Mouse (Mus musculus) megakaryocyte, embryonic 14.5 days (primary cell): ENCODE data around the gene Tmbim6. TPM values are rescaled to one million over a fixed set of nuclear protein-coding genes. Genes with fewer than 3 reads are reported as not detected.

Experiments
- H3K27me3 ChIP-seq: replicated peaks from 2 replicates; pipeline ENCODE3; 2012; ENCODE audit warnings: inconsistent platforms
- H3K36me3 ChIP-seq: replicated peaks from 2 replicates; pipeline ENCODE3; 2012; ENCODE audit warnings: low read length, inconsistent platforms, mixed read lengths
- H3K4me1 ChIP-seq: 2 replicates; pipeline ENCODE4 v1.6.1; 2012; ENCODE audit warnings: inconsistent platforms
- H3K4me3 ChIP-seq: replicated peaks from 2 replicates; pipeline ENCODE3; 2012; ENCODE audit warnings: moderate library complexity, mild to moderate bottlenecking, inconsistent platforms
- H3K9me3 ChIP-seq: 2 replicates; pipeline ENCODE4 v1.6.1; 2012; ENCODE audit warnings: inconsistent platforms
- FLI1 ChIP-seq: IDR thresholded peaks from 2 replicates; pipeline ENCODE4 v1.6.1; 2012; ENCODE audit warnings: low read length, inconsistent platforms, mixed read lengths
- GATA1 ChIP-seq: IDR thresholded peaks from 3 replicates; pipeline ENCODE4 v1.6.1; 2012; ENCODE audit warnings: mixed read lengths, low read length, inconsistent platforms, borderline replicate concordance
- polyA plus RNA-seq: library from polyadenylated mRNA; stranded (reverse); fragments of >175 nt; gene quantifications from 2 replicates; pipeline ENCODE4 v1.2.3, GENCODE M21; 2012; ENCODE audit warnings: low replicate concordance; ENCODE audit not compliant: insufficient read depth

Tmbim6 gene
- polyA plus RNA-seq, 1 experiment, result 441 TPM

GRCm38 (mm10) chr15:99364022-99364530, 28.6 kb upstream of the Tmbim6 start:
- Histone ChIP-seq H3K4me3 (no peak overlapping the region), H3K27me3 (no peaks in the 10 kb centered on the region), H3K9me3 (no peaks in the 10 kb centered on the region), H3K4me1 (peaks cover 47% of the 10 kb centered on the region), H3K36me3 (peaks cover 5% of the 10 kb centered on the region)
- TF ChIP-seq GATA1 (no peak), FLI1 (no peak)

GRCm38 (mm10) chr15:99364921-99365320, 27.8 kb upstream of the Tmbim6 start:
- H3K9me3 ChIP-seq, result no peaks in the 10 kb centered on the region
- peaks cover 49% of the 10 kb centered on the region for H3K4me1 ChIP-seq
- no peak for TF ChIP-seq FLI1
- no peak for TF ChIP-seq GATA1
- H3K36me3 ChIP-seq, result peaks cover 4% of the 10 kb centered on the region
- peak overlapping the region; percentile 24 for H3K4me3 ChIP-seq
- no peaks in the 10 kb centered on the region for H3K27me3 ChIP-seq

- TF ChIP-seq FLI1, result no peak
- TF ChIP-seq GATA1, result no peak
- H3K27me3 ChIP-seq, result peaks cover 2% of the 10 kb centered on the region
- H3K36me3 ChIP-seq, result peaks cover 4% of the 10 kb centered on the region
- H3K9me3 ChIP-seq, result no peaks in the 10 kb centered on the region
- H3K4me3 ChIP-seq, result peak overlapping the region; percentile 96
- peaks cover 58% of the 10 kb centered on the region for H3K4me1 ChIP-seq
Measured at GRCm38 (mm10) chr15:99368583-99369266, 24.0 kb upstream of the Tmbim6 start.

GRCm38 (mm10) chr15:99369391-99370171, 23.1 kb upstream of the Tmbim6 start:
- H3K27me3 ChIP-seq, result peaks cover 2% of the 10 kb centered on the region
- H3K4me1 ChIP-seq, result peaks cover 49% of the 10 kb centered on the region
- peak overlapping the region; percentile 96 for H3K4me3 ChIP-seq
- peaks cover under 1% of the 10 kb centered on the region for H3K36me3 ChIP-seq
- no peaks in the 10 kb centered on the region for H3K9me3 ChIP-seq
- TF ChIP-seq FLI1 (no peak), GATA1 (no peak)

GRCm38 (mm10) chr15:99370259-99370691, 22.4 kb upstream of the Tmbim6 start, which contains the start of gene Fmnl3:
Fmnl3 (minus strand) TSS chr15:99370482.
- H3K9me3 ChIP-seq, result no peaks in the 10 kb centered on the region
- H3K4me1 ChIP-seq, result peaks cover 43% of the 10 kb centered on the region
- TF ChIP-seq FLI1 (no peak; the same call in 1 of the 2 replicates), GATA1 (no peak)
- peak within 1 kb of the TSS; percentile 96 for H3K4me3 ChIP-seq
- H3K36me3 ChIP-seq, result no peaks in the 10 kb centered on the region
- peaks cover 2% of the 10 kb centered on the region for H3K27me3 ChIP-seq

GRCm38 (mm10) chr15:99371526-99372340, 20.9 kb upstream of the Tmbim6 start:
- H3K27me3 ChIP-seq, result peaks cover 2% of the 10 kb centered on the region
- H3K4me1 ChIP-seq, result peaks cover 42% of the 10 kb centered on the region
- no peak overlapping the region for H3K4me3 ChIP-seq
- H3K9me3 ChIP-seq, result no peaks in the 10 kb centered on the region
- TF ChIP-seq GATA1 (no peak), FLI1 (no peak)
- H3K36me3 ChIP-seq, result no peaks in the 10 kb centered on the region

- no peak for TF ChIP-seq FLI1
- no peak for TF ChIP-seq GATA1
- no peaks in the 10 kb centered on the region for H3K36me3 ChIP-seq
- H3K4me3 ChIP-seq, result no peak overlapping the region
- H3K27me3 ChIP-seq, result peaks cover 2% of the 10 kb centered on the region
- H3K4me1 ChIP-seq, result peaks cover 42% of the 10 kb centered on the region
- H3K9me3 ChIP-seq, result 0 out of 2 replicates have a peak, but pooled peaks cover 2% of the 10 kb centered on the region
Measured at GRCm38 (mm10) chr15:99372761-99373160, 19.9 kb upstream of the Tmbim6 start.

- TF ChIP-seq FLI1 (no peak), GATA1 (no peak)
- Histone ChIP-seq H3K9me3 (peaks cover 7% of the 10 kb centered on the region; the same call in 1 of the 2 replicates), H3K27me3 (peaks cover 2% of the 10 kb centered on the region), H3K36me3 (no peaks in the 10 kb centered on the region), H3K4me3 (no peak overlapping the region), H3K4me1 (peaks cover 22% of the 10 kb centered on the region)
Measured at GRCm38 (mm10) chr15:99375036-99375435, 17.6 kb upstream of the Tmbim6 start.

- H3K27me3 ChIP-seq, result peaks cover 2% of the 10 kb centered on the region
- H3K9me3 ChIP-seq, result peaks cover 7% of the 10 kb centered on the region; the same call in 1 of the 2 replicates
- no peak for TF ChIP-seq FLI1
- TF ChIP-seq GATA1, result no peak
- peaks cover 20% of the 10 kb centered on the region for H3K4me1 ChIP-seq
- no peaks in the 10 kb centered on the region for H3K36me3 ChIP-seq
- H3K4me3 ChIP-seq, result no peak overlapping the region
Measured at GRCm38 (mm10) chr15:99375581-99375980, 17.1 kb upstream of the Tmbim6 start.
